Mouse (Mus musculus) spleen, adult 2 months (tissue): ENCODE measurements around the gene Pklr. TPM values are rescaled to one million over a fixed set of nuclear protein-coding genes. Genes with fewer than 3 reads are reported as not detected.

ENCODE experiments used
- DNase-seq, 2 experiments: peaks; one replicate each; pipeline versions ENCODE4 v3.0.0 to v3.0.0-alpha.2; 2012 to 2021; ENCODE audit warnings: low spot score in 2 of 2, low read depth in 1 of 2
- H3K27ac ChIP-seq: fragments of 200-500 bp; 2 replicates; pipeline ENCODE4 v1.5.1; 2012; ENCODE audit warnings: low read length, inconsistent platforms; ENCODE audit not compliant: insufficient read depth
- H3K27me3 ChIP-seq: fragments of 200-500 bp; 2 replicates; pipeline ENCODE4 v1.6.1; 2012; ENCODE audit warnings: mild to moderate bottlenecking, moderate library complexity, low read length, inconsistent platforms; ENCODE audit not compliant: control insufficient read depth, insufficient read depth
- H3K36me3 ChIP-seq: fragments of 200-500 bp; 2 replicates; pipeline ENCODE4 v1.6.1; 2012; ENCODE audit warnings: mild to moderate bottlenecking, low read length, inconsistent platforms; ENCODE audit not compliant: control insufficient read depth, insufficient read depth
- H3K4me1 ChIP-seq: fragments of 200-500 bp; 2 replicates; pipeline ENCODE4 v1.6.1; 2011; ENCODE audit warnings: inconsistent platforms; ENCODE audit not compliant: control insufficient read depth, insufficient read depth, insufficient read length
- H3K4me3 ChIP-seq: fragments of 200-500 bp; 2 replicates; pipeline ENCODE4 v1.5.1; 2011; ENCODE audit warnings: mild to moderate bottlenecking, inconsistent platforms; ENCODE audit not compliant: insufficient read depth, insufficient read length; ENCODE audit errors: extremely low read depth
- CTCF ChIP-seq: fragments of 200-500 bp; IDR thresholded peaks from 2 replicates; pipeline ENCODE4 v1.5.1; 2011; ENCODE audit warnings: mild to moderate bottlenecking, inconsistent platforms; ENCODE audit not compliant: insufficient read depth, insufficient read length, insufficient replicate concordance; ENCODE audit errors: extremely low read depth
- POLR2A ChIP-seq: fragments of 200-500 bp; IDR thresholded peaks from 2 replicates; pipeline ENCODE4 v1.6.1; 2011; ENCODE audit warnings: low read depth, low read length, inconsistent platforms
- WGBS: fragments of 180-500 bp; shearing (Covaris S2); methylation state at CpG from one replicate; pipeline ENCODE4 v1.1.7; 2018; 5-methylcytosine and 5-hydroxymethylcytosine counted together
- polyA plus RNA-seq: library from polyadenylated mRNA; depleted of rRNA; stranded (reverse); fragments of >200 nt; gene quantifications from 2 replicates; pipeline ENCODE4 v1.2.3, GENCODE M21; 2012

Pklr gene
- polyA plus RNA-seq, 1 experiment, result 10.2 TPM

DNA sequence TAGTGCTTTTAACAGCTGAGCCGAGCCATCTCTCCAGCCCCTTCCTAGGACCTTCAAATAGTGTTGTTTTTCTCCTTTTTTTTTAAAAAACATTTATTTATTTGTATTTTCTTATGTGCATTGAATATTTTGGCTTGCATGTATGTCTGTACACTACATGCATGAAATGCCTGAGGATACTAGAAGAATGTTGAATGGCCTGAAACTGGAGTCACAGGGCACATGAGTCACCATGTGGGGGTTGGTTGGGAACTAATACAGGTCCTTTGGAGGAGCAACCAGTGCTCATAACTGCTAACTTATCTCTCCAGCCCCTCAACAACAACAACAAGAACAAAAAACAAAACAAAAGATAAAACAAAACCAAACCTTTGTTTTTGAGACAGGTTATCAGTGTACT, 27.2 kb downstream of the Pklr start:
- Histone ChIP-seq H3K4me1 (peaks cover 5% of the 10 kb centered on the region), H3K4me3 (no peak overlapping the region), H3K27ac (no peak overlapping the region), H3K36me3 (peaks cover 6% of the 10 kb centered on the region), H3K27me3 (peaks cover 7% of the 10 kb centered on the region)
- TF ChIP-seq POLR2A (no peak), CTCF (no peak)
- WGBS, result 93% methylated on average over 1 of the region's 1 CpGs
- DNase-seq, result no peak

DNA sequence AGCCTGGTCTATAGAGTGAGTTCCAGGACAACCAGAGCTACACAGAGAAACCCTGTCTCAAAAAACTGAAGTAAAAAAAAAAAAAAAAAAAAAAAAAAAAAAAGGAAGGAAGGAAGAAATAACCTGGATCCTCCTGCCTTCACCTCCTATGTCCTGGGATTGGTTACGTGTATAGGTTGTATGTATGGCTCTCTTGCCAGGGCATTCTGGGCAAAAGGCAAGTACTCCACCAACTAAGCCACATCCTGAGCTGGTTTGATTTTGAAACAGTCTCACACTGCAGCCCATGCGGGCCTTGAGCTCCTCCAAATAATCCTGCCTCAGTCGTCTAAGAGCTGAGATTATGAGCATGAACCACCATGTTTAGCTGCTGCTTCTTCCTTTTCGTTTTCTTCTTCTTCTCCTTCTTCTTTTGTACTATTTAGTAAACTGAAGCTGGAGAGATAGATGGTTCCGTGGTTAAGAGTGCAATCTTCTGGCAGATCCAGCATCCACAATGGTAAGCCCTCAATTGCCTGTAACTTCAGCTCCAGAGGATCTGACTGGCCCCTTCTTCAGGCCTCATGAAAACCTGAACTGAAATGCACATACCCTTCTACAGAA, 27.8 kb downstream of the Pklr start:
- DNase-seq, result no peak
- TF ChIP-seq CTCF (no peak), POLR2A (no peak)
- WGBS, result 29% methylated on average over 5 of the region's 5 CpGs
- H3K27me3 ChIP-seq, result peaks cover 7% of the 10 kb centered on the region
- peaks cover 12% of the 10 kb centered on the region for H3K36me3 ChIP-seq
- H3K4me1 ChIP-seq, result peaks cover 5% of the 10 kb centered on the region
- H3K4me3 ChIP-seq, result no peak overlapping the region
- H3K27ac ChIP-seq, result peak overlapping the region; percentile 27; the same call in 1 of the 2 replicates

DNA sequence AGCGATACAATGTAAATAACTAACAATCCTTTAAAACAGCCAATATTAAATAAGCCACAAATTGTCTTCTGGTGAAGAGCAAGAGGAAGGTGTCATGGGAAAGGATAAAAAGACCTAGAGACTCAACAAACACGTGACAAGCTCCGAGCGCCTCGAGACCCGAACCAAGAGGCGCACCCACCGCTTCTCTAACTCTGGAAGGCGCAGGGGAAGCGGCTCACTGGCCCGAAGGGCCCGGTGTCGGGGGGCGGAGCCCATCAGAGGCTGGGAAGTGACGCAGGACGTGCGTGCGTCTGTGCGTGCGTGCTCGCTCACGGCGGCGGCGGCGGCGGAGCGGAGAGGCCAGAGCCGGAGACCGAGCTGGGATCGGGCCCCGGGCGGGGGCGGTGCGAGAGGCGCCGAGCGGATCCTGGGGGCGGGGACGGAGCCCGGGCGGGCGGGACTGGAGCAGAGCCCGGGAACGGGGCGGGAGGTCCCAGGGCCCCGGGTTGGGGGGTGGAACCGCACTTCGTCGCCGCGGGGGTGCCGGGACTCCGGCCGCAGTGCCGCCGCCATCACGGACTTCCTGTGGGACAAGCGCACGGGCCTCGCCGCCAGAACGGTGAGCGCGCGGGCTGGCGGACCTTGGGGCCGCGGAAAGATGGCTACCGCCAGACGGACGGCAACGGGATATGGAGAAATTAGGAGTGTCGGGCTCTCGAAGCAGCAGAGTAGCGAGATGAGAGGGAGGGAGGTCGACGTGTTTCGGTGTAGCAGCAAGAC, 28.7 kb downstream of the Pklr start, which contains the start of gene Clk2:
TSS of gene Clk2 (plus strand) at position 290 of the 762 bp plus-strand sequence.
- under 1% methylated on average over 78 of the region's 79 CpGs for WGBS
- Histone ChIP-seq H3K27me3 (peaks cover 3% of the 10 kb centered on the region; the same call in 1 of the 2 replicates), H3K27ac (peak within 1 kb of the TSS; percentile 54), H3K36me3 (peaks cover 21% of the 10 kb centered on the region), H3K4me1 (peaks cover 3% of the 10 kb centered on the region), H3K4me3 (peak within 1 kb of the TSS; percentile 65)
- no peak for TF ChIP-seq CTCF
- TF ChIP-seq POLR2A, result peak; percentile 77
- peak; percentile 74 to 93 for DNase-seq

DNA sequence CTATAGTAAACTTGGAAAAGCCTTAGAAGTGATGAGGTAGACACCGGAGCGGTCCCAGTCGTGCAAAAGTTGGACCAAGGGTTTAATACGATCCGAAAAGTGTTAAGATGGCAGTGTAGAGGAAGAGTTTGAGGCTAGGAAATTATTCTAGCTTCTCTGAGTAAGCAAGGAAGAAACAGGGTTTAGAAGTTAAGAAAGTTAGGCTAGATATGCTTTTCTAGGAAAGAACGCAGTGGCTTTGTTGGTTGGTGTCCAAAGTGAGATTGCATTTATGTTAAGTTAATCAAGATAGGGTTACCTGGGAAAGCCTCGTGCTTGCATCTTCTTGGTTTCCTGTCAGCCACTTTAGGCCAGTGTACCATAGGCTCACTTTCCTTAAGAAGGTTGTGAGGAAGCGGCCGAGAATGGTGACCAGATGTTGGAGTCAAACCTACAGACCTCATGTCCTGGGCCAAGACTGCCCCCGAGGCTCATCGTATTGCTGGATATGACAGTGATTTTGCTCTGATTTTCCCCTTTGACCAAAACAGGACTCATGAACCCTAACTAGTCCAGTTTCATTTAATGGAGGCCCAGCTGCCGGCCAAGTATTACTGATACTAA, 29.4 kb downstream of the Pklr start:
- H3K4me1 ChIP-seq, result peaks cover 3% of the 10 kb centered on the region; the same call in 1 of the 2 replicates
- TF ChIP-seq CTCF (no peak), POLR2A (no peak)
- H3K27ac ChIP-seq, result peak overlapping the region; percentile 54
- no peak for DNase-seq
- no peaks in the 10 kb centered on the region for H3K27me3 ChIP-seq
- H3K4me3 ChIP-seq, result peak overlapping the region; percentile 65
- WGBS, result 21% methylated on average over 12 of the region's 12 CpGs
- peaks cover 27% of the 10 kb centered on the region for H3K36me3 ChIP-seq

DNA sequence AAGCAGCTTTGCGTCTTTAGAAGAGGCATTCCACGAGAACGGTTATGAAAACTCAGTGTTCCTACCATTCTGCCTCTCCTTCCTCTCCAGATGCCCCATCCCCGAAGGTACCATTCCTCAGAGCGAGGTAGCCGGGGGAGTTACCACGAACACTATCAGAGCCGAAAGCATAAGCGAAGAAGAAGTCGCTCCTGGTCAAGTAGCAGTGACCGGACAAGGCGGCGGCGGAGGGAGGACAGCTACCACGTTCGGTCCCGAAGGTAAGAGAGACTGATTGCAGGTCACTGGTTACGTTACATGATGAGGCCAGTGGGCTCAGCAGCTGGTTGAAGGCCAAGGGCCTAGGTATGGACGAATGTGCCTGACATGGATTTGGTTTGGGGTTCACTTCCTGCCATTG, 31.0 kb downstream of the Pklr start:
- no peak for DNase-seq
- no peak overlapping the region for H3K27ac ChIP-seq
- no peaks in the 10 kb centered on the region for H3K27me3 ChIP-seq
- WGBS, result 95% methylated on average over 19 of the region's 19 CpGs
- peaks cover 35% of the 10 kb centered on the region for H3K36me3 ChIP-seq
- TF ChIP-seq POLR2A (no peak), CTCF (no peak)
- peaks cover 3% of the 10 kb centered on the region; the same call in 1 of the 2 replicates for H3K4me1 ChIP-seq
- no peak overlapping the region for H3K4me3 ChIP-seq

DNA sequence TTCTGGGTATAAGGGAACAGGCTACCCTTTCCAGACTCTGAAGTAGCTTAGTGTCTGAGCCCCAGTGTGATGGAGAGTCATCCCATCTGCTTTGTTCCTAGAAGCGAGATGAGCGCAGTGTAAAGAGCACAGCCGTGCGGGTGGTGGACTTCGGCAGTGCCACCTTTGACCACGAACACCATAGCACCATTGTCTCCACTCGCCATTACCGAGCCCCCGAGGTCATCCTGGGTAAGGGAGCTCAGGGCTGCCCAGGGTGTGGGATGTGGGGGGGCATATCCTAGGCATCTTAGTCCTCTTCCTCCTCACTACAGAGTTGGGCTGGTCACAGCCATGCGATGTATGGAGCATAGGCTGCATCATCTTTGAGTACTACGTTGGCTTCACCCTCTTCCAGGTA, 38.9 kb downstream of the Pklr start:
- H3K27me3 ChIP-seq, result no peaks in the 10 kb centered on the region
- H3K36me3 ChIP-seq, result peaks cover 50% of the 10 kb centered on the region
- TF ChIP-seq POLR2A (no peak), CTCF (no peak)

More for the DNA sequence above, 38.9 kb downstream of the Pklr start:
- peaks cover 3% of the 10 kb centered on the region; the same call in 1 of the 2 replicates for H3K4me1 ChIP-seq
- no peak overlapping the region for H3K27ac ChIP-seq
- WGBS, result 96% methylated on average over 11 of the region's 11 CpGs
- H3K4me3 ChIP-seq, result no peak overlapping the region
- no peak for DNase-seq
